Mouse (Mus musculus): ENCODE data around the gene Gm20509. TPM values are rescaled to one million over a fixed set of nuclear protein-coding genes. Genes with fewer than 3 reads are reported as not detected.
"Not testable (repeated sequence)": the region's sequence is repeated elsewhere in the genome, so short reads cannot be mapped to it uniquely, and the experiment has no call there.

The Gm20509 gene
- total and polyA plus RNA-seq, 2 experiments from 2014 or later, result not detected

DNA sequence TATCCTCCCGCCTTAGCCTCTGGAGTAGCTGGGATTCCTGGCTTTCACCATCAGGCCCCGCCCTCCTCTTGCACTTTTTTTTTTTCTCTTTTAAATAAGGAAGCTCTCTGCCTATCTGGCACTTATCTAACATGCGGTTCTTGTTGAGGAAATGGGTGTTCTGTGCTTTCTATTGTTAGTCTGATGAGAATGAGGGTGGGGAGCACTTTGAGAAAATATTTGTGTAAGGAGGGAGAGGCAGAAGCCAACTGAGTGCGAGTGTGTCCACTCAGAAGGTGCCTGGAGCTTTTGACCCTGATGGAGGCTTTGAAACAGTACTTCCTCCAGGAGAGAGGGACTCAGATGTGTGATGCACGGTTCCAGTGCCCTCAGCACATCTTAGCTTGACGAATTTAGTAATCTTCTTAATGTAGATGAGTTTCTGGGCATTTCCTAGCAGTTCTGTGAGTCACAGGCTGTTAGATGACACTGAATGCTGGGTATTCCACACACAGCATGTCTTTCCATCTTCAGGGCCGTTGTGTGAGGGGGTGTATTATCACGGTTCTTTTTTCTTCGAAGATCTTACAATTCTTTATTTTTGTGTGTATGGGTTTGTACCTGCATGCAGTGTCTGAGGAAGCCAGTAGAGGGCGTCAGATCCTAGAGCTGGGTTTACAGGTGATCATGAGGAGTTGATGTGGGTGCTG lies 31.2 kb upstream of the Gm20509 start:
- WGBS, result 78% methylated on average over 10 of the region's 10 CpGs
- H3K27ac ChIP-seq (ENCODE audit: low read depth, low read length), result no peak overlapping the region
- no peak overlapping the region for H3K4me3 ChIP-seq (ENCODE audit: low read depth, low read length)
- ATAC-seq (no peak), DNase-seq (no peak)
- no peak for TF ChIP-seq CTCF (IDR thresholded peaks at IDR 0.05; ENCODE audit: low read depth)
- no peaks in the 10 kb centered on the region for H3K4me1 ChIP-seq (ENCODE audit: insufficient read depth)
- no peak overlapping the region for H3K4me2 ChIP-seq (ENCODE audit: low read depth)
- H3K9me3 ChIP-seq (ENCODE audit: low read length), result no peaks in the 10 kb centered on the region
- H3K9ac ChIP-seq, result no peak overlapping the region
- H3K27me3 ChIP-seq (ENCODE audit: insufficient read depth, low read length), result no peaks in the 10 kb centered on the region
- H3K36me3 ChIP-seq (ENCODE audit: insufficient read depth), result no peaks in the 10 kb centered on the region

DNA sequence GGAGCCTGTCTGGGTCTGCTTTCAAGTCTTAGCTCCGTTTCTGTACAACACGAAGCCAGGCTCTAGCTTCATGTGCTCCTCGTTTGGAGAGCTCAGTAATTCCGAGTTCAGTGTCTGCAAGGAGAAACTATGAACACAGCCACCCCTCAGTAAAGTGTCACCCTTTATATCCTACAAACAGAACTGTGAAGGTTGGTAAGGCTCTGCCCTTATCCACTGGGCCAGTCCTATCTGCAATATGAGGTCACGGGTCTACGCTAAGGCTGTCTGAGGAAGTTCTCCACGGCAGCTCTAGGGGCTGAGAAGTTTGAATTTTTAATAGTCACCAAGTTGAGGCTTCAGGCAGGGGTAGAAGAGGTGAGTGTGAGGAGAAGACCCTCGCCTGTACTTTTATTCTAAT lies 29.8 kb upstream of the Gm20509 start:
- no peak overlapping the region for H3K4me3 ChIP-seq (ENCODE audit: low read depth, low read length)
- WGBS, result 85% methylated on average over 8 of the region's 8 CpGs
- ATAC-seq (no peak), DNase-seq (no peak)
- H3K9me3 ChIP-seq (ENCODE audit: low read length), result no peaks in the 10 kb centered on the region
- H3K9ac ChIP-seq, result no peak overlapping the region
- TF ChIP-seq CTCF (IDR thresholded peaks at IDR 0.05; ENCODE audit: low read depth), result no peak
- H3K36me3 ChIP-seq (ENCODE audit: insufficient read depth), result no peaks in the 10 kb centered on the region
- H3K4me2 ChIP-seq (ENCODE audit: low read depth), result no peak overlapping the region
- no peaks in the 10 kb centered on the region for H3K27me3 ChIP-seq (ENCODE audit: insufficient read depth, low read length)
- no peaks in the 10 kb centered on the region for H3K4me1 ChIP-seq (ENCODE audit: insufficient read depth)
- no peak overlapping the region for H3K27ac ChIP-seq (ENCODE audit: low read depth, low read length)

DNA sequence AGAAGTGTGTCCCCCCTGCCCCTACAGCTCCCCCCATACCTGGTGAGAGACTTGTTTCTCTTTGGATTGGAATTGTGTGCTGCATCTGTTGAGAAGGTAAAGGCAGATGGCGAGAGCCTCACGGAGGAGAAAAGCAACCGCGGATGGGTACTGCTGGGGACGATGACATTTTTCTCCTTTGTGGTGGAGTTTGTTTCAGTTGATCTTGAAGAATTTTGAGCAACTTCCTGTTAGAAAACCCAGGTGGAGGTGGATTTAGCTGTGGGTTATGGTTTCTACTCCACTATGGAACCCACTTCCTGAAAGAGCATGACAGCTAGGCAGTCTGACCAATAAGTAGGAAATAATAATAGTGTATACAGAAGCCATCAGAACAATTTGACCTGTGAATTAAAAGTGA lies 29.1 kb upstream of the Gm20509 start:
- 92% methylated on average over 5 of the region's 5 CpGs for WGBS
- Histone ChIP-seq H3K27ac (ENCODE audit: low read depth, low read length) (no peak overlapping the region), H3K9ac (no peak overlapping the region), H3K27me3 (ENCODE audit: insufficient read depth, low read length) (no peaks in the 10 kb centered on the region), H3K36me3 (ENCODE audit: insufficient read depth) (no peaks in the 10 kb centered on the region), H3K4me1 (ENCODE audit: insufficient read depth) (no peaks in the 10 kb centered on the region), H3K4me2 (ENCODE audit: low read depth) (no peak overlapping the region), H3K9me3 (ENCODE audit: low read length) (no peaks in the 10 kb centered on the region), H3K4me3 (ENCODE audit: low read depth, low read length) (no peak overlapping the region)
- no peak for TF ChIP-seq CTCF (IDR thresholded peaks at IDR 0.05; ENCODE audit: low read depth)
- DNase-seq (no peak), ATAC-seq (no peak)

DNA sequence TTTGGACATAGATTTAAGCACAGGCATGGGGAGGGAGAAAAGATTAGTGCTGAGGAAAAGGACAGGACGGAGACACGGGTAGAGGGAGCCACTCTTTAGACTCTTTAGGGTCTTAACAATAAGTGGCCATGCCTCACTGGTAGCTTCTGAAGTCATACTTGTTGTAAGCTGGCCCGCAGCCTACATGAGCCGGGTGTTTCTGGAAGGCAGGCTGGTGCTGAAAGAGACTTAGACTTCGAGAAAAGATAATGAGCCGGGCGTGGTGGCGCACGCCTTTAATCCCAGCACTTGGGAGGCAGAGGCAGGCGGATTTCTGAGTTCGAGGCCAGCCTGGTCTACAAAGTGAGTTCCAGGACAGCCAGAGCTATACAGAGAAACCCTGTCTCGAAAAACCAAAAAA lies 22.9 kb upstream of the Gm20509 start:
- H3K27me3 ChIP-seq (ENCODE audit: insufficient read depth, low read length); H3K9ac ChIP-seq; H3K4me3 ChIP-seq (ENCODE audit: low read depth, low read length); H3K4me2 ChIP-seq (ENCODE audit: low read depth); H3K9me3 ChIP-seq (ENCODE audit: low read length); H3K36me3 ChIP-seq (ENCODE audit: insufficient read depth); H3K27ac ChIP-seq (ENCODE audit: low read depth, low read length); H3K4me1 ChIP-seq (ENCODE audit: insufficient read depth); ATAC-seq; DNase-seq: not testable (repeated sequence)
- 81% methylated on average over 11 of the region's 12 CpGs for WGBS

DNA sequence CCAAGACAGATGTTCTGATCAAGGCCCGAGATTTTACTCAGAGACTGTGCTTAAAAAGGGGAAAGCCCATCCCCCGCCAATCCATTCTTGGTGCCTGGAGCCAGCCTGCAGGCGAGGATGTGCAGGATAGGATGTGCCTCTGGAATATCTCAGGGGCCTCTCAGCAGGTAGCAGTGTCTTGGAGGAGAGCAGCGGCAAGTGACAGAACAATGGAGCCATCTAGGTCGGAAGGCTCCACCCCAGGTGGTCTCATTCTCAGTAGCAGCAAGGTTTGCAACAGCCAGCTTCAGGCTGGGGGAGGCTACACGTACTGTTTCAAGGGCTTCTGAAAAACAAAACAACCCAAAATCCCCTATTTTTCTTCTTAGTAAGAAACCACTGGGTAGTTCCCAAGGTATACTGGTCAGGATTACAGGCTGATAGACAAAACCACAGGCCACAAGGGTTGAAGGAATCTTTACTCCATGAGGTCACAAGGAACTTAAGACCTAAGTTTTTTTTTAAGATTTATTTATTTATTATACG lies 22.4 kb upstream of the Gm20509 start:
- Histone ChIP-seq H3K4me2 (ENCODE audit: low read depth) (no peak overlapping the region), H3K27me3 (ENCODE audit: insufficient read depth, low read length) (no peaks in the 10 kb centered on the region), H3K36me3 (ENCODE audit: insufficient read depth) (no peaks in the 10 kb centered on the region), H3K4me1 (ENCODE audit: insufficient read depth) (no peaks in the 10 kb centered on the region), H3K4me3 (ENCODE audit: low read depth, low read length) (no peak overlapping the region), H3K9me3 (ENCODE audit: low read length) (no peaks in the 10 kb centered on the region), H3K9ac (no peak overlapping the region), H3K27ac (ENCODE audit: low read depth, low read length) (no peak overlapping the region)
- ATAC-seq, result no peak
- no peak for DNase-seq
- no peak for TF ChIP-seq CTCF (IDR thresholded peaks at IDR 0.05; ENCODE audit: low read depth)
- 35% methylated on average over 7 of the region's 7 CpGs for WGBS

DNA sequence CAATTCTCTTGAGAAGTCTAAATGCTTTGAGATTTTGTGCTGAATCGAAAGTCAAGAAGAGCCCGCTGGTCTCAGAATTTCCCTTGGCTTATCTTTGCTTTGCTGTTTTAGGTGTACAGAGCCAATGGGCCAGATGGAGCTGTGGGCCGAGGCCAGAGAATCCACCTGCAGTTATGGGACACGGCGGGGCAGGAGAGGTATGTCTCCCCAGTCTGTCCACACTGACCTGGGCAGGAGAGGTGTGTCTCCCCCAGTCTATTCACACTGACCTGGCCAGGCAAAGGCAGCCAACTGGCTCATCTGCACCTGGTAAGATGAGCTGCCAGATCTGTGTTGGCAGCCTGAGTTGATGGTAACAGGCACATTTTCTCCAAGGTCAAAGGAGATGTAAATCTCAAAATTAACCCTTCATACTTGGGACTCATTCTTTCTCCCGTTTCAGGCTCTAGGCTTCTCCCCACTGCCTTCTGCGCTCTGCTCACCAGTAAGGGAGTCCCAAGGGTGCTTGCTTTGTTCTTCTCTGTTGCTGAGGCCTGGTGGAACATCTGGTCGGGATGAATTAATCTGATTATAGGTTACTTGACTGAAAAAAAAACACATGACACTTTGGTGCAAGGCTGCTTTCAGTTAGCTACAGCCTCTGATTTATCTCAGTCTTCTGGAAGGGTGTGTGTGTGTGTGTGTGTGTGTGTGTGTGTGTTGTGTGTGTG lies 19.8 kb upstream of the Gm20509 start:
- DNase-seq, result no peak
- 85% methylated on average over 8 of the region's 8 CpGs for WGBS

DNA sequence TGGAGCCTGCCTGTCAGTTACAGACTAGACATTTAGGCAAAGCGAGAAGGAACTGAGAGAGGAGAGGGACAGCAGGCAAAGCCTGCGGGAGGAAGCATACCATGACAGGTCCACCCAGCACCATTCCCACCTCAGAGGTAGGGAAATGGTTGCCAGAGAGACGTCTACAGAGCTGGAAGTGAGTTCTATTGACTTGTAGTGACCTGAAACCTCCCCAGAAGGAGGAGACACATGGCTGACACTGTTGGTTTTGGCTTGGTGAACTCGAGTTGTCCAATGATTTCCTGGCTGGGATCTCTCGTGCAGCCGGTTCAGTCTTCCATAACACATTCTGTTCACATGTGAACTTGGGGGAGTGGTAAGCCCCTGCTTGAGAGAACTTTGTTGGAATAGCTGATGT lies 18.3 kb upstream of the Gm20509 start:
- no peak overlapping the region for H3K9ac ChIP-seq
- H3K4me3 ChIP-seq (ENCODE audit: low read depth, low read length), result no peak overlapping the region
- no peaks in the 10 kb centered on the region for H3K27me3 ChIP-seq (ENCODE audit: insufficient read depth, low read length)
- DNase-seq, result no peak
- H3K4me1 ChIP-seq (ENCODE audit: insufficient read depth), result no peaks in the 10 kb centered on the region
- H3K36me3 ChIP-seq (ENCODE audit: insufficient read depth), result no peaks in the 10 kb centered on the region
- 78% methylated on average over 6 of the region's 6 CpGs for WGBS
- TF ChIP-seq CTCF (IDR thresholded peaks at IDR 0.05; ENCODE audit: low read depth), result no peak
- H3K4me2 ChIP-seq (ENCODE audit: low read depth), result no peak overlapping the region
- no peaks in the 10 kb centered on the region for H3K9me3 ChIP-seq (ENCODE audit: low read length)
- no peak overlapping the region for H3K27ac ChIP-seq (ENCODE audit: low read depth, low read length)
- ATAC-seq, result no peak

More for the DNA sequence above, 19.8 kb upstream of the Gm20509 start:
- Histone ChIP-seq H3K4me1 (ENCODE audit: insufficient read depth) (no peaks in the 10 kb centered on the region), H3K36me3 (ENCODE audit: insufficient read depth) (no peaks in the 10 kb centered on the region), H3K27ac (ENCODE audit: low read depth, low read length) (no peak overlapping the region), H3K9me3 (ENCODE audit: low read length) (no peaks in the 10 kb centered on the region), H3K4me2 (ENCODE audit: low read depth) (no peak overlapping the region), H3K4me3 (ENCODE audit: low read depth, low read length) (no peak overlapping the region), H3K27me3 (ENCODE audit: insufficient read depth, low read length) (no peaks in the 10 kb centered on the region), H3K9ac (no peak overlapping the region)
- ATAC-seq, result no peak
- no peak for TF ChIP-seq CTCF (IDR thresholded peaks at IDR 0.05; ENCODE audit: low read depth)
